13 mouse cellular contexts compared by ENCODE assay signal in the genomic region with DNA sequence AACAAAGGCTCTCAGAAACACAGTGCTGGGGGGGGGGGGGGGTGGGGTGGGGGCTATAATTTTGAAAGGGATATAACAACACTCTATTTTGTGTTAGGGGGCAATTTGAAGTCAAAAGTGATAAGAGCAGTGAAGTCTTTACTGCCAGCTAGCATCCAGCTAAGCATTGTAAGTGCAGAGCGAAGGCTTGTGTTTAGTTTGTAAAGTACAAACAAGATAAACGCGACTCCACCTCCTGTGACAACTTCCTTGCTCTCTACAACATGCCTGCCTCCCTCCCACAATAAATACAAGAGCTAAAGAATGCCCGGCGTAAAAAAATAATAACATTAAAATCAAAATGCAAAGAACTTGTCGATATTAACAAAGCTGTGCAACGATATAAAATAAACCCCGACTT. TPM values are rescaled to one million over a fixed set of nuclear protein-coding genes. Genes with fewer than 3 reads are reported as not detected.
DNase-seq lines count a peak whose midpoint lies in the region; ATAC-seq and TF ChIP-seq lines count a peak whose summit lies in the region.
"Had no signal": no experiment of that assay in that cellular context is flagged by ENCODE, and none has a peak within 500 bp of the region (broad histone marks: within the 10 kb centered on the region; RNA-seq: fewer than 3 reads in every experiment).

No protein-coding gene starts in this region.

- H3K27ac ChIP-seq in heart, embryonic 10.5 days: peak overlapping the region; percentile 84
- peak overlapping the region; percentile 44 for H3K27ac ChIP-seq in liver, adult 2 months (replicated peaks; ENCODE audit: insufficient read depth, low read depth, low read length)
- peak overlapping the region; percentile 81; the same call in 1 of the 2 replicates for H3K27ac ChIP-seq in embryonic facial prominence, embryonic 12.5 days
- peak overlapping the region; percentile 45; the same call in 1 of the 2 replicates for H3K27ac ChIP-seq in liver, embryonic 15.5 days (replicated peaks)

- H3K36me3 ChIP-seq in heart, embryonic 10.5 days: peaks cover 3% of the 10 kb centered on the region; the same call in 1 of the 2 replicates
- no peaks in the 10 kb centered on the region for H3K36me3 ChIP-seq in liver, adult 2 months (ENCODE audit: control insufficient read depth, insufficient read depth, low read length)
- H3K36me3 ChIP-seq in embryonic facial prominence, embryonic 12.5 days: no peaks in the 10 kb centered on the region
- H3K36me3 ChIP-seq in liver, embryonic 15.5 days (replicated peaks): no peaks in the 10 kb centered on the region

- WGBS in heart, embryonic 10.5 days: 52% methylated on average over 8 of the region's 8 CpGs
- 38% methylated on average over 8 of the region's 8 CpGs for WGBS in liver, adult 2 months
- WGBS in embryonic facial prominence, embryonic 12.5 days: 72% methylated on average over 8 of the region's 8 CpGs
- WGBS in liver, embryonic 15.5 days (ENCODE audit: insufficient replicate concordance): 56% methylated on average over 8 of the region's 8 CpGs

- 0 out of 2 replicates have a peak, but pooled peaks cover 4% of the 10 kb centered on the region for H3K79me2 ChIP-seq in liver, adult 2 months (ENCODE audit: control insufficient read depth, insufficient read depth, low read length)

- H3K27me3 ChIP-seq in heart, embryonic 10.5 days (ENCODE audit: insufficient read depth, poor library complexity, severe bottlenecking): no peaks in the 10 kb centered on the region
- no peaks in the 10 kb centered on the region for H3K27me3 ChIP-seq in liver, adult 2 months (ENCODE audit: control insufficient read depth, insufficient read depth, low read length)
- H3K27me3 ChIP-seq in embryonic facial prominence, embryonic 12.5 days: no peaks in the 10 kb centered on the region
- H3K27me3 ChIP-seq in liver, embryonic 15.5 days: no peaks in the 10 kb centered on the region
- H3K27me3 ChIP-seq: Patski had no signal

- ATAC-seq in embryonic facial prominence, embryonic 12.5 days (ENCODE audit: insufficient number of reproducible peaks, insufficient read depth, low FRiP score, low TSS enrichment): no peak
- ATAC-seq in liver, embryonic 15.5 days (ENCODE audit: insufficient read depth): no peak
- ATAC-seq in erythroid progenitor cell, adult 5-6 weeks (replicated peaks; ENCODE audit: low FRiP score, poor library complexity, severe bottlenecking): no peak
- ATAC-seq: forebrain, postnatal 0 days had no signal

- intact Hi-C loops in heart, postnatal 25 days (cut with DNase I): loop anchor here (1.0 to 5.0 kb wide), 2 partner anchors 40 to 46 kb away; a partner anchor contains a TSS

- no peak for DNase-seq in heart, embryonic 10.5 days (ENCODE audit: low spot score)
- no peak for DNase-seq in heart, postnatal 25 days (ENCODE audit: low spot score)
- DNase-seq in liver, adult 2 months (ENCODE audit: extremely low read depth, low read depth, low spot score): peak; percentile 49
- no peak for DNase-seq in liver
- no peak for DNase-seq in thymus, postnatal 36 days
- DNase-seq: cerebellum, postnatal 25 days; forebrain, postnatal 0 days; right cerebral cortex, postnatal 25 days; thymus, postnatal 14 days had no signal

- H3K4me2 ChIP-seq in embryonic facial prominence, embryonic 12.5 days (replicated peaks): no peak overlapping the region
- peak overlapping the region; percentile 27 for H3K4me2 ChIP-seq in liver, embryonic 15.5 days

- no peak overlapping the region for H3K9ac ChIP-seq in liver, adult 2 months (ENCODE audit: low read depth, low read length)
- no peak overlapping the region for H3K9ac ChIP-seq in embryonic facial prominence, embryonic 12.5 days
- no peak overlapping the region for H3K9ac ChIP-seq in liver, embryonic 15.5 days
- H3K9ac ChIP-seq: forebrain, postnatal 0 days had no signal

- no peak for TF ChIP-seq CTCF in liver, adult 2 months (IDR thresholded peaks at IDR 0.05; ENCODE audit: low read depth, low read length)

- H3K4me1 ChIP-seq in heart, embryonic 10.5 days: peaks cover 66% of the 10 kb centered on the region
- peaks cover 4% of the 10 kb centered on the region; the same call in 1 of the 2 replicates for H3K4me1 ChIP-seq in liver, adult 2 months (ENCODE audit: control insufficient read depth, insufficient read depth, low read length)
- H3K4me1 ChIP-seq in embryonic facial prominence, embryonic 12.5 days: peaks cover 44% of the 10 kb centered on the region
- peaks cover 30% of the 10 kb centered on the region for H3K4me1 ChIP-seq in liver, embryonic 15.5 days (replicated peaks)

- TF ChIP-seq POLR2A in liver, adult 2 months (IDR thresholded peaks at IDR 0.05; ENCODE audit: extremely low read depth, insufficient read depth, low read length): no peak

- no peaks in the 10 kb centered on the region for H3K9me3 ChIP-seq in heart, embryonic 10.5 days
- H3K9me3 ChIP-seq in embryonic facial prominence, embryonic 12.5 days: no peaks in the 10 kb centered on the region
- no peaks in the 10 kb centered on the region for H3K9me3 ChIP-seq in liver, embryonic 15.5 days (replicated peaks)

- H3K4me3 ChIP-seq in heart, embryonic 10.5 days: peak overlapping the region; percentile 22; the same call in 1 of the 2 replicates
- H3K4me3 ChIP-seq in liver, adult 2 months (ENCODE audit: insufficient read depth, low read depth, low read length): no peak overlapping the region
- H3K4me3 ChIP-seq in embryonic facial prominence, embryonic 12.5 days: no peak overlapping the region
- no peak overlapping the region for H3K4me3 ChIP-seq in liver, embryonic 15.5 days (replicated peaks)

RNA-seq across cellular contexts. Expression of a gene that starts 40.5 kb away (rescaled TPM):
- 144 and 151 TPM in 2 replicates for polyA plus RNA-seq in heart, embryonic 10.5 days (2016; fragmentation: Nextera tagmentation; extraction: Ambion mirVana)
- total RNA-seq in heart, postnatal 25 days (2021): 100 to 1,000 TPM; 142 to 157 TPM
- 29.9 and 40.0 TPM in 2 replicates for total RNA-seq in liver, adult 2 months (2014; rRNA removed)
- polyA plus RNA-seq in liver, adult 2 months (2012; rRNA removed): 27.1 and 28.9 TPM in 2 replicates
- polyA plus RNA-seq in embryonic facial prominence, embryonic 12.5 days (2016; fragmentation: Nextera tagmentation; extraction: Ambion mirVana): 197 and 224 TPM in 2 replicates
- 17.8 and 19.5 TPM in 2 replicates for polyA plus RNA-seq in liver, embryonic 15.5 days (2015; fragmentation: Nextera tagmentation; extraction: Ambion mirVana)
- total RNA-seq in erythroid progenitor cell, adult 5-6 weeks (2015; ENCODE audit: low replicate concordance): 25.6 and 28.8 TPM in 2 replicates
- 14.3 and 17.8 TPM in 2 replicates for total RNA-seq in erythroid progenitor cell, adult 5-6 weeks (2017; ENCODE audit: low replicate concordance)
